Mouse (Mus musculus) C2C12 (cell line): ENCODE data around the gene Gm17545. TPM values are rescaled to one million over a fixed set of nuclear protein-coding genes. Genes with fewer than 3 reads are reported as not detected.

Experiments used
- H3K27me3 ChIP-seq: one replicate; pipeline ENCODE4 v1.6.1; 2011; ENCODE audit not compliant: control insufficient read depth, insufficient read depth, insufficient read length
- H3K36me3 ChIP-seq: one replicate; pipeline ENCODE4 v1.6.1; 2011; ENCODE audit not compliant: control insufficient read depth, insufficient read depth
- H3K4me3 ChIP-seq: one replicate; pipeline ENCODE4 v1.5.1; 2011; ENCODE audit warnings: mild to moderate bottlenecking, control low read depth; ENCODE audit not compliant: poor library complexity, insufficient read depth, severe bottlenecking
- H3K79me2 ChIP-seq: one replicate; pipeline ENCODE4 v1.6.1; 2011; ENCODE audit not compliant: control insufficient read depth, insufficient read depth
- H3K79me3 ChIP-seq: one replicate; pipeline ENCODE4 v1.6.1; 2011; ENCODE audit warnings: low read depth, control low read depth
- H3ac ChIP-seq: one replicate; pipeline ENCODE3; 2011; ENCODE audit warnings: low read depth; ENCODE audit not compliant: control insufficient read depth, insufficient read length
- CEBPB ChIP-seq: IDR thresholded peaks from one replicate; pipeline ENCODE4 v1.6.1; 2011; ENCODE audit warnings: low read depth, mild to moderate bottlenecking, control low read depth, moderate library complexity
- CTCF ChIP-seq: IDR thresholded peaks from one replicate; pipeline ENCODE4 v1.5.1; 2011; ENCODE audit not compliant: control insufficient read depth, insufficient read depth, insufficient read length
- FOSL1 ChIP-seq: IDR thresholded peaks from one replicate; pipeline ENCODE4 v1.8.0; 2011; ENCODE audit warnings: mild to moderate bottlenecking, low read length; ENCODE audit not compliant: poor library complexity, insufficient read depth, severe bottlenecking
- MAX ChIP-seq: IDR thresholded peaks from one replicate; pipeline ENCODE4 v1.6.1; 2011; ENCODE audit warnings: mild to moderate bottlenecking, control low read depth
- MYOD1 ChIP-seq: IDR thresholded peaks from one replicate; pipeline ENCODE4 v1.6.1; 2011; ENCODE audit warnings: low read depth; ENCODE audit not compliant: control insufficient read depth, insufficient read length
- MYOG ChIP-seq: IDR thresholded peaks from one replicate; pipeline ENCODE4 v1.6.1; 2011; ENCODE audit not compliant: control insufficient read depth, insufficient read length; ENCODE audit errors: extremely low read depth
- USF1 ChIP-seq: IDR thresholded peaks from one replicate; pipeline ENCODE4 v1.6.1; 2011; ENCODE audit warnings: low read depth, mild to moderate bottlenecking, control low read depth, moderate library complexity
- polyA plus RNA-seq: library from polyadenylated mRNA; unstranded; fragments of >200 nt; fragmentation: generic; extraction: Trizol; gene quantifications from one replicate; pipeline ENCODE4 v1.2.1, GENCODE M21; 2012; ENCODE audit warnings: missing spikeins

Gm17545 gene
- polyA plus RNA-seq, 1 experiment = not detected

DNA sequence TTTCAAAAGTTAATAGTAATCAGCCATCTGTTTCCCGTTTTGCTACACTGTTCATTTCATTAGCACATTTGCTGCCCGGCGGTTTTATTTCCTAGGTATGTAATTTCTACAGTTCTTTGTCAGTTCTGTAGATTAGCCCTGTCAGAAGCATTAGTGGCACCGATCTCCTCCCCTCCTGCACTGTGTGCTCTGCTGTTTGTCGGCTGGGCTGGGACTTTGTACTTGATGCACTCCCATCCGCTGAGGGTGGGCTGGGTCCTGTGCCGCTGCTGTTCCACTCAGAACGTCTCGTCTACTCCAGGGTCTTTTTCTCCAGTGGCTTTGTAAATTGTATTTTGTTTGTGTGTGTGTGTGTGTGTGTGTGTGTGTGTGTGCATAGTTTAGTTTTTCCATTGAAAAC, 34.9 kb downstream of the Gm17545 start:
- H3K36me3 ChIP-seq = no peaks in the 10 kb centered on the region
- no peaks in the 10 kb centered on the region for H3K79me2 ChIP-seq
- no peak overlapping the region for H3ac ChIP-seq
- no peaks in the 10 kb centered on the region for H3K79me3 ChIP-seq
- H3K4me3 ChIP-seq = no peak overlapping the region
- no peaks in the 10 kb centered on the region for H3K27me3 ChIP-seq
- no peak for TF ChIP-seq FOSL1
- no peak for TF ChIP-seq MYOD1
- TF ChIP-seq USF1 = no peak
- TF ChIP-seq MAX = no peak
- TF ChIP-seq MYOG = no peak
- TF ChIP-seq CTCF = no peak
- TF ChIP-seq CEBPB = no peak

- no peak overlapping the region for H3K4me3 ChIP-seq
- H3K79me3 ChIP-seq = no peaks in the 10 kb centered on the region
- no peaks in the 10 kb centered on the region for H3K36me3 ChIP-seq
- no peaks in the 10 kb centered on the region for H3K79me2 ChIP-seq
- no peaks in the 10 kb centered on the region for H3K27me3 ChIP-seq
- TF ChIP-seq MYOG (no peak), CEBPB (no peak), FOSL1 (no peak), MYOD1 (no peak), MAX (no peak), USF1 (no peak), CTCF (no peak)
- H3ac ChIP-seq = no peak overlapping the region
Measured at GRCm38 (mm10) chr9:22494203-22494807, 40.2 kb downstream of the Gm17545 start.

- no peaks in the 10 kb centered on the region for H3K36me3 ChIP-seq
- H3K79me3 ChIP-seq = no peaks in the 10 kb centered on the region
Measured at GRCm38 (mm10) chr9:22495133-22495532, 41.0 kb downstream of the Gm17545 start.

GRCm38 (mm10) chr9:22497021-22497767, 43.1 kb downstream of the Gm17545 start:
- TF ChIP-seq MYOD1 = no peak
- TF ChIP-seq MAX = no peak
- no peak for TF ChIP-seq FOSL1
- TF ChIP-seq CEBPB = no peak
- TF ChIP-seq CTCF = no peak
- no peak for TF ChIP-seq USF1
- no peak for TF ChIP-seq MYOG
- Histone ChIP-seq H3K79me2 (no peaks in the 10 kb centered on the region), H3K79me3 (no peaks in the 10 kb centered on the region), H3K36me3 (no peaks in the 10 kb centered on the region), H3K4me3 (no peak overlapping the region), H3ac (no peak overlapping the region), H3K27me3 (no peaks in the 10 kb centered on the region)

More at GRCm38 (mm10) chr9:22495133-22495532, 41.0 kb downstream of the Gm17545 start:
- H3ac ChIP-seq = no peak overlapping the region
- TF ChIP-seq MYOD1 (no peak), USF1 (no peak), CEBPB (no peak), MAX (no peak), CTCF (no peak), FOSL1 (no peak), MYOG (no peak)
- H3K27me3 ChIP-seq = no peaks in the 10 kb centered on the region
- no peaks in the 10 kb centered on the region for H3K79me2 ChIP-seq
- no peak overlapping the region for H3K4me3 ChIP-seq

DNA sequence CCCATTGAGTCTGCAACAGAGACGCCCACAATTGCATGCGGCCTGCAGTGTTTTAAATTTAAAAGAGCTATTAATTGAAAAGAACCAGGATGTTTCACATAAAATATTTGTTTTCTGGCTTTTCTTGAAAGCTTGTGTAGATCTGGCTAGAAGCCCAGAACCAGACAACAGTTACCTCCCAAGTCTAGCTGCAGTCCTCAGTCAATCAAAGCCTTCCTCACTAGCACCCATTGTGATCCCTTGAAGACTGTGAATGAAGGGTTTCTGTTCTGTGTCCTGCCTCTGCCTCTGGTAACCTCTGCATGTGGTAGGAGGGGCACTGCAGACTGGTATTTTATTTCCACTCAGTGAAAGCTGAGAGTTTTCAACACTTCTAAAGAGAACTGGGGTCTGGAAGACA, 48.9 kb downstream of the Gm17545 start:
- TF ChIP-seq MAX (no peak), USF1 (no peak), CTCF (no peak), MYOD1 (no peak), FOSL1 (no peak), CEBPB (no peak), MYOG (no peak)
- Histone ChIP-seq H3K27me3 (no peaks in the 10 kb centered on the region), H3K79me3 (no peaks in the 10 kb centered on the region), H3ac (no peak overlapping the region), H3K4me3 (no peak overlapping the region), H3K36me3 (no peaks in the 10 kb centered on the region), H3K79me2 (no peaks in the 10 kb centered on the region)

GRCm38 (mm10) chr9:22503581-22503980, 49.5 kb downstream of the Gm17545 start:
- TF ChIP-seq MYOG (no peak), USF1 (no peak), CTCF (no peak), MAX (no peak), CEBPB (no peak), MYOD1 (no peak), FOSL1 (no peak)
- Histone ChIP-seq H3K4me3 (no peak overlapping the region), H3K36me3 (no peaks in the 10 kb centered on the region), H3K79me2 (no peaks in the 10 kb centered on the region), H3K27me3 (no peaks in the 10 kb centered on the region), H3ac (no peak overlapping the region), H3K79me3 (no peaks in the 10 kb centered on the region)
